Mouse (Mus musculus): ENCODE results near the gene Arpc5l. TPM values are rescaled to one million over a fixed set of nuclear protein-coding genes. Genes with fewer than 3 reads are reported as not detected.
A peak's percentile ranks its signal among the peaks of the same experiment; 100 is the strongest.
"Not testable (repeated sequence)": the region's sequence is repeated elsewhere in the genome, so short reads cannot be mapped to it uniquely, and the experiment has no call there.

Arpc5l gene
- total and polyA plus RNA-seq, 3 experiments = 65.4 to 87.0 TPM; not detected in 1

DNA sequence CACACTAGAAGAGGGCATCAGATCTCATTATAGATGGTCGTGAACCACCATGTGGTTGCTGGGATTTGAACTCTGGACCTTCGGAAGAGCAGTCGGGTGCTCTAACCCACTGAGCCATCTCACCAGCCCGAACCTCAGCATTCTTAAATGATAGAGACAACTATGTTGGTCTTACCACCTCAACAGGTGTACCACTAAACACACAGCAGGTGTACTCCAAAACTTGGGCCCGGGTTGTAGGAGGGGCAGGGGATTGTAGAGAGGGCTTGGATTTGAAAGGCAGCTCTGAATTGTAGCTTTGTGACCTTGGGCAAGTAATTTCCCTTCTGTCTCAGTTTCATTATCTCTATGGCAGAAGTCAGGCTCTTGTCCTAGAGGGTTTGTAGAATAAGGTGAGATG, 5.0 kb downstream of the Arpc5l start:
- H3K27me3 ChIP-seq (ENCODE audit: control insufficient read depth in 1 of 2, insufficient read depth in 2 of 2, low read length in 2 of 2); H3K9me3 ChIP-seq (replicated peaks; ENCODE audit: insufficient read depth, low read length); H3K4me3 ChIP-seq (ENCODE audit: control insufficient read depth in 1 of 2, insufficient read depth in 1 of 2, low read depth in 2 of 2, low read length in 2 of 2); H3K27ac ChIP-seq (ENCODE audit: control insufficient read depth, low read depth, low read length); DNase-seq (ENCODE audit: low read depth, low spot score); H3K9ac ChIP-seq (ENCODE audit: control insufficient read depth, low read depth, low read length, poor library complexity, severe bottlenecking): not testable (repeated sequence)
- TF ChIP-seq TBP (IDR thresholded peaks at IDR 0.05; ENCODE audit: low read depth, low read length) = peak; percentile 52; the same call in 1 of the 2 replicates
- peaks cover 34% of the 10 kb centered on the region for H3K79me2 ChIP-seq (ENCODE audit: control insufficient read depth, insufficient read depth, low read length, poor library complexity)
- peaks cover 19 to 30% of the 10 kb centered on the region in 2 experiments for H3K4me1 ChIP-seq (ENCODE audit: control insufficient read depth in 1 of 2, insufficient read depth in 2 of 2, low read length in 2 of 2)
- peaks cover 9 to 28% of the 10 kb centered on the region in 2 experiments for H3K36me3 ChIP-seq (ENCODE audit: control insufficient read depth in 1 of 2, insufficient read depth in 2 of 2, low read length in 2 of 2)

DNA sequence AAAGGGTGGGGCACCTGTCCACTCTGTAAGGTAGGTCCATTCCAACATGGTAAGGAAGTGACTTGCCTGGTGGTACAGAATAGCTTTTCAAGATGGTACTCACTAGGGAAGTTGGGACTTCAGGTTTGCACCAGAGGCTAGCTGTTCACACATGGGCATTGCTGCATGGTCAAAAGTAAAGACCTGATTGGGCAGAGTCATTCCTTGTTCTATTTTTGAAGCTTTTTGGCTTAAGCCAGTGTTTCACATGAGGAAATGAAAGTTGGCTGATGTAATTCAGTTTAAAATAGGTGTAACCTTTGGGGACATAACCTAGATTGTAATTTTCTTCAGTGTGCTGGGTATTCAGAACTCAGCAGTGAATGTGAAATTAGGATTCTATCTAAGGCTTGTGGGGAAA, 6.1 kb downstream of the Arpc5l start:
- Histone ChIP-seq H3K4me1 (ENCODE audit: control insufficient read depth in 1 of 2, insufficient read depth in 2 of 2, low read length in 2 of 2) (peaks cover 19 to 28% of the 10 kb centered on the region in 2 experiments), H3K9me3 (replicated peaks; ENCODE audit: insufficient read depth, low read length) (no peaks in the 10 kb centered on the region), H3K27me3 (ENCODE audit: control insufficient read depth in 1 of 2, insufficient read depth in 2 of 2, low read length in 2 of 2) (no peaks in the 10 kb centered on the region), H3K9ac (ENCODE audit: control insufficient read depth, low read depth, low read length, poor library complexity, severe bottlenecking) (peak overlapping the region; percentile 23; the same call in 1 of the 2 replicates), H3K27ac (ENCODE audit: control insufficient read depth, low read depth, low read length) (peak overlapping the region; percentile 63), H3K4me3 (ENCODE audit: control insufficient read depth in 1 of 2, insufficient read depth in 1 of 2, low read depth in 2 of 2, low read length in 2 of 2) (no peak overlapping the region), H3K79me2 (ENCODE audit: control insufficient read depth, insufficient read depth, low read length, poor library complexity) (peaks cover 31% of the 10 kb centered on the region), H3K36me3 (ENCODE audit: control insufficient read depth in 1 of 2, insufficient read depth in 2 of 2, low read length in 2 of 2) (peaks cover 9 to 28% of the 10 kb centered on the region in 2 experiments)
- DNase-seq (ENCODE audit: low read depth, low spot score) = peak; percentile 55
- TF ChIP-seq RCOR1 (IDR thresholded peaks at IDR 0.05; ENCODE audit: low read depth, low read length) = no peak
- TF ChIP-seq EP300 (IDR thresholded peaks at IDR 0.05; ENCODE audit: low read depth in 1 of 2, low read length in 2 of 2) = no peak
- no peak for TF ChIP-seq SMC3 (IDR thresholded peaks at IDR 0.05; ENCODE audit: low read depth, low read length)
- no peak; the same call in 1 of the 2 replicates for TF ChIP-seq POLR2AphosphoS2 (IDR thresholded peaks at IDR 0.05; ENCODE audit: low read length)
- 0 out of 2 replicates have a peak, but pooled peaks have one; percentile 25 for TF ChIP-seq KAT2A (conservative IDR thresholded peaks at IDR 0.05; ENCODE audit: low read depth, low read length)
- TF ChIP-seq MYB (IDR thresholded peaks at IDR 0.05; ENCODE audit: low read depth, low read length) = no peak

DNA sequence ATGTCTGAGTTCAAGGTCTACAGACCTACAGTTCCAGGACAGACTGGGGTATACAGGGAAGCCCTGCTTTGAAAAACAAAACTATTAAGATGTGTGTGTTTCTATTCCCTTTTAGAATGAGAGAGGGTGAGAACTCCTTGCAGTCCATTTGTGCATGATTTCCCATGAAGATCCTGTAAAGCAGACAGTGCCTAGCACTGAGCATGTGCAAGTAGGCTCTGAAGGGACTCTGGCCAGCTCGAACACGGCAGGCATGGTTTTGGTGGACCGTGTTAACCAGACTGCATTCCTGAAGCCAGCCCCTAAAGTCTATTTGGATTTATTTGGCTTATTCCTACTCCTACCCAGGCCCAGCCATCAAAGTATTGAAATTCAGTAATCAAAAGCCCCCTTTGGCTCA, 6.8 kb downstream of the Arpc5l start:
- Histone ChIP-seq H3K36me3 (ENCODE audit: control insufficient read depth in 1 of 2, insufficient read depth in 2 of 2, low read length in 2 of 2) (peaks cover 9 to 24% of the 10 kb centered on the region in 2 experiments), H3K4me1 (ENCODE audit: control insufficient read depth in 1 of 2, insufficient read depth in 2 of 2, low read length in 2 of 2) (peaks cover 16 to 23% of the 10 kb centered on the region in 2 experiments), H3K9ac (ENCODE audit: control insufficient read depth, low read depth, low read length, poor library complexity, severe bottlenecking) (no peak overlapping the region), H3K27me3 (ENCODE audit: control insufficient read depth in 1 of 2, insufficient read depth in 2 of 2, low read length in 2 of 2) (no peaks in the 10 kb centered on the region), H3K4me3 (ENCODE audit: control insufficient read depth in 1 of 2, insufficient read depth in 1 of 2, low read depth in 2 of 2, low read length in 2 of 2) (no peak overlapping the region), H3K27ac (ENCODE audit: control insufficient read depth, low read depth, low read length) (no peak overlapping the region; the same call in 1 of the 2 replicates), H3K9me3 (replicated peaks; ENCODE audit: insufficient read depth, low read length) (no peaks in the 10 kb centered on the region), H3K79me2 (ENCODE audit: control insufficient read depth, insufficient read depth, low read length, poor library complexity) (peaks cover 30% of the 10 kb centered on the region)
- no peak for TF ChIP-seq POLR2A (IDR thresholded peaks at IDR 0.05; ENCODE audit: control insufficient read depth in 1 of 2, insufficient read depth in 1 of 2, low read depth in 1 of 2, low read length in 2 of 2, poor library complexity in 1 of 2)
- TF ChIP-seq CHD2 (IDR thresholded peaks at IDR 0.05; ENCODE audit: low read length) = no peak
- no peak for TF ChIP-seq TAL1 (IDR thresholded peaks at IDR 0.05; ENCODE audit: low read length)
- TF ChIP-seq ZMIZ1 (IDR thresholded peaks at IDR 0.05; ENCODE audit: low read depth, low read length) = no peak
- TF ChIP-seq ZC3H11A (IDR thresholded peaks at IDR 0.05; ENCODE audit: low read depth, low read length) = no peak
- TF ChIP-seq ELF1 (IDR thresholded peaks at IDR 0.05; ENCODE audit: low read depth, low read length) = no peak
- TF ChIP-seq JUND (IDR thresholded peaks at IDR 0.05; ENCODE audit: low read depth, low read length) = no peak
- TF ChIP-seq HCFC1 (IDR thresholded peaks at IDR 0.05; ENCODE audit: low read depth, low read length) = no peak
- no peak for TF ChIP-seq CTCF (IDR thresholded peaks at IDR 0.05 in 2 of 3, conservative IDR thresholded peaks at IDR 0.05 in 1 of 3; ENCODE audit: control insufficient read depth in 1 of 3, insufficient read depth in 1 of 3, low read depth in 2 of 3, low read length in 3 of 3, poor library complexity in 1 of 3, severe bottlenecking in 1 of 3)
- TF ChIP-seq MAZ (IDR thresholded peaks at IDR 0.05; ENCODE audit: low read depth, low read length) = no peak
- TF ChIP-seq KAT2A (conservative IDR thresholded peaks at IDR 0.05; ENCODE audit: low read depth, low read length) = no peak
- TF ChIP-seq TCF12 (IDR thresholded peaks at IDR 0.05; ENCODE audit: low read depth, low read length) = no peak
- TF ChIP-seq POLR2AphosphoS2 (IDR thresholded peaks at IDR 0.05; ENCODE audit: low read length) = no peak
- TF ChIP-seq USF1 (IDR thresholded peaks at IDR 0.05; ENCODE audit: low read depth, low read length) = no peak
- no peak for TF ChIP-seq SMC3 (IDR thresholded peaks at IDR 0.05; ENCODE audit: low read depth, low read length)
- TF ChIP-seq ETS1 (IDR thresholded peaks at IDR 0.05; ENCODE audit: low read depth, low read length) = no peak
- no peak for DNase-seq (ENCODE audit: low read depth, low spot score)
